Mouse (Mus musculus): Measurements from ENCODE around the gene Mgat3. TPM values are rescaled to one million over a fixed set of nuclear protein-coding genes. Genes with fewer than 3 reads are reported as not detected.
A peak's percentile ranks its signal among the peaks of the same experiment; 100 is the strongest.

Gene Mgat3
- polyA plus RNA-seq, 1 experiment from 2014 or later = 12.8 TPM

GRCm38 (mm10) chr15:80257602-80258239 lies 84.2 kb downstream of the Mgat3 start:
- peak overlapping the region; percentile 99; the same call in 1 of the 2 replicates for H3K27ac ChIP-seq (ENCODE audit: low read length)
- no peak for ATAC-seq (ENCODE audit: insufficient number of reproducible peaks, insufficient read depth, low FRiP score, low read depth)
- H3K4me2 ChIP-seq (replicated peaks; ENCODE audit: low read depth, low read length) = peak overlapping the region; percentile 96
- no peaks in the 10 kb centered on the region for H3K27me3 ChIP-seq (ENCODE audit: control insufficient read depth, insufficient read depth, low read length)
- no peaks in the 10 kb centered on the region for H3K9me3 ChIP-seq (ENCODE audit: control insufficient read depth, low read depth, low read length)
- WGBS = 11% methylated on average over 4 of the region's 4 CpGs
- H3K36me3 ChIP-seq (ENCODE audit: control insufficient read depth, insufficient read depth, low read length) = peaks cover 19% of the 10 kb centered on the region
- peaks cover 29% of the 10 kb centered on the region for H3K4me1 ChIP-seq (ENCODE audit: control insufficient read depth, insufficient read depth, low read length)
- H3K9ac ChIP-seq (replicated peaks; ENCODE audit: low read depth, low read length) = no peak overlapping the region
- no peak overlapping the region for H3K4me3 ChIP-seq (ENCODE audit: low read depth, low read length)

- Histone ChIP-seq H3K4me1 (ENCODE audit: control insufficient read depth, insufficient read depth, low read length) (peaks cover 29% of the 10 kb centered on the region), H3K9ac (replicated peaks; ENCODE audit: low read depth, low read length) (no peak overlapping the region), H3K4me2 (replicated peaks; ENCODE audit: low read depth, low read length) (no peak overlapping the region), H3K9me3 (ENCODE audit: control insufficient read depth, low read depth, low read length) (no peaks in the 10 kb centered on the region), H3K36me3 (ENCODE audit: control insufficient read depth, insufficient read depth, low read length) (peaks cover 19% of the 10 kb centered on the region), H3K27ac (ENCODE audit: low read length) (peak overlapping the region; percentile 29; the same call in 1 of the 2 replicates), H3K27me3 (ENCODE audit: control insufficient read depth, insufficient read depth, low read length) (no peaks in the 10 kb centered on the region), H3K4me3 (ENCODE audit: low read depth, low read length) (no peak overlapping the region)
- ATAC-seq (ENCODE audit: insufficient number of reproducible peaks, insufficient read depth, low FRiP score, low read depth) = no peak
- WGBS = 55% methylated on average over 11 of the region's 11 CpGs
These were observed 85.0 kb downstream of the Mgat3 start for GRCm38 (mm10) chr15:80258240-80259170.

GRCm38 (mm10) chr15:80259406-80260045 lies 86.0 kb downstream of the Mgat3 start:
- H3K4me2 ChIP-seq (replicated peaks; ENCODE audit: low read depth, low read length) = no peak overlapping the region
- H3K27me3 ChIP-seq (ENCODE audit: control insufficient read depth, insufficient read depth, low read length) = no peaks in the 10 kb centered on the region
- no peak overlapping the region for H3K27ac ChIP-seq (ENCODE audit: low read length)
- peaks cover 21% of the 10 kb centered on the region for H3K4me1 ChIP-seq (ENCODE audit: control insufficient read depth, insufficient read depth, low read length)
- WGBS = 72% methylated on average over 8 of the region's 8 CpGs
- ATAC-seq (ENCODE audit: insufficient number of reproducible peaks, insufficient read depth, low FRiP score, low read depth) = no peak
- H3K9ac ChIP-seq (replicated peaks; ENCODE audit: low read depth, low read length) = no peak overlapping the region
- no peaks in the 10 kb centered on the region for H3K9me3 ChIP-seq (ENCODE audit: control insufficient read depth, low read depth, low read length)
- H3K36me3 ChIP-seq (ENCODE audit: control insufficient read depth, insufficient read depth, low read length) = peaks cover 19% of the 10 kb centered on the region
- H3K4me3 ChIP-seq (ENCODE audit: low read depth, low read length) = no peak overlapping the region

GRCm38 (mm10) chr15:80260677-80261076 lies 87.2 kb downstream of the Mgat3 start:
- Histone ChIP-seq H3K27me3 (ENCODE audit: control insufficient read depth, insufficient read depth, low read length) (no peaks in the 10 kb centered on the region), H3K9ac (replicated peaks; ENCODE audit: low read depth, low read length) (no peak overlapping the region), H3K9me3 (ENCODE audit: control insufficient read depth, low read depth, low read length) (no peaks in the 10 kb centered on the region), H3K36me3 (ENCODE audit: control insufficient read depth, insufficient read depth, low read length) (peaks cover 19% of the 10 kb centered on the region), H3K4me3 (ENCODE audit: low read depth, low read length) (no peak overlapping the region), H3K27ac (ENCODE audit: low read length) (no peak overlapping the region), H3K4me2 (replicated peaks; ENCODE audit: low read depth, low read length) (no peak overlapping the region), H3K4me1 (ENCODE audit: control insufficient read depth, insufficient read depth, low read length) (peaks cover 21% of the 10 kb centered on the region)
- WGBS = 12% methylated on average over 3 of the region's 3 CpGs
- no peak for ATAC-seq (ENCODE audit: insufficient number of reproducible peaks, insufficient read depth, low FRiP score, low read depth)

- no peak overlapping the region for H3K27ac ChIP-seq (ENCODE audit: low read length)
- no peaks in the 10 kb centered on the region for H3K9me3 ChIP-seq (ENCODE audit: control insufficient read depth, low read depth, low read length)
- no peak overlapping the region for H3K9ac ChIP-seq (replicated peaks; ENCODE audit: low read depth, low read length)
- H3K4me2 ChIP-seq (replicated peaks; ENCODE audit: low read depth, low read length) = no peak overlapping the region
- H3K27me3 ChIP-seq (ENCODE audit: control insufficient read depth, insufficient read depth, low read length) = no peaks in the 10 kb centered on the region
- H3K4me3 ChIP-seq (ENCODE audit: low read depth, low read length) = no peak overlapping the region
- peaks cover 21% of the 10 kb centered on the region for H3K4me1 ChIP-seq (ENCODE audit: control insufficient read depth, insufficient read depth, low read length)
- ATAC-seq (ENCODE audit: insufficient number of reproducible peaks, insufficient read depth, low FRiP score, low read depth) = no peak
- WGBS = 80% methylated on average over 7 of the region's 7 CpGs
- peaks cover 18% of the 10 kb centered on the region for H3K36me3 ChIP-seq (ENCODE audit: control insufficient read depth, insufficient read depth, low read length)
These were observed 87.6 kb downstream of the Mgat3 start for GRCm38 (mm10) chr15:80261100-80261499.

- H3K4me2 ChIP-seq (replicated peaks; ENCODE audit: low read depth, low read length) = peak within 1 kb of the TSS; percentile 73
- H3K27ac ChIP-seq (ENCODE audit: low read length) = peak within 1 kb of the TSS; percentile 39; the same call in 1 of the 2 replicates
- no peaks in the 10 kb centered on the region for H3K9me3 ChIP-seq (ENCODE audit: control insufficient read depth, low read depth, low read length)
- peaks cover 11% of the 10 kb centered on the region; the same call in 1 of the 2 replicates for H3K4me1 ChIP-seq (ENCODE audit: control insufficient read depth, insufficient read depth, low read length)
- ATAC-seq (ENCODE audit: insufficient number of reproducible peaks, insufficient read depth, low FRiP score, low read depth) = peak; percentile 89
- peak within 1 kb of the TSS; percentile 80 for H3K9ac ChIP-seq (replicated peaks; ENCODE audit: low read depth, low read length)
- H3K4me3 ChIP-seq (ENCODE audit: low read depth, low read length) = peak within 1 kb of the TSS; percentile 89
- H3K36me3 ChIP-seq (ENCODE audit: control insufficient read depth, insufficient read depth, low read length) = no peaks in the 10 kb centered on the region; the same call in 1 of the 2 replicates
- WGBS = 1% methylated on average over 61 of the region's 66 CpGs
- no peaks in the 10 kb centered on the region for H3K27me3 ChIP-seq (ENCODE audit: control insufficient read depth, insufficient read depth, low read length)
These were observed 90.4 kb downstream of the Mgat3 start, which contains the start of gene Rps19bp1 for GRCm38 (mm10) chr15:80263610-80264575. Gene Rps19bp1, minus strand, starts transcription at chr15:80264315.

All from stomach, embryonic 14.5 days (tissue).